Mouse (Mus musculus) heart, embryonic 10.5 days (tissue): Measurements from ENCODE around the gene Snrpa. TPM values are rescaled to one million over a fixed set of nuclear protein-coding genes. Genes with fewer than 3 reads are reported as not detected.
A peak's percentile ranks its signal among the peaks of the same experiment; 100 is the strongest.

Experiments
- DNase-seq: peaks from one replicate; pipeline ENCODE4 v3.0.0-alpha.2; 2017; ENCODE audit warnings: low spot score
- H3K27ac ChIP-seq: fragments of 300-500 bp; sonication (generic); 2 replicates; pipeline ENCODE4 v1.5.1; 2016; ENCODE audit warnings: mild to moderate bottlenecking
- H3K27me3 ChIP-seq: fragments of 300-500 bp; sonication (generic); 2 replicates; pipeline ENCODE4 v1.6.1; 2016; ENCODE audit warnings: mild to moderate bottlenecking; ENCODE audit not compliant: poor library complexity, insufficient read depth, severe bottlenecking
- H3K36me3 ChIP-seq: fragments of 300-500 bp; sonication (generic); 2 replicates; pipeline ENCODE4 v1.6.1; 2016; ENCODE audit warnings: mild to moderate bottlenecking, moderate library complexity
- H3K4me1 ChIP-seq: fragments of 300-500 bp; sonication (generic); 2 replicates; pipeline ENCODE4 v1.6.1; 2016; ENCODE audit warnings: mild to moderate bottlenecking
- H3K4me3 ChIP-seq: fragments of 300-500 bp; sonication (generic); 2 replicates; pipeline ENCODE4 v1.5.1; 2016; ENCODE audit warnings: mild to moderate bottlenecking, moderate library complexity
- H3K9me3 ChIP-seq: fragments of 300-500 bp; sonication (generic); 2 replicates; pipeline ENCODE4 v1.6.1; 2016; ENCODE audit warnings: mild to moderate bottlenecking, moderate library complexity
- WGBS: fragments of 180-500 bp; shearing (Covaris S2); methylation state at CpG from one replicate; pipeline ENCODE4 v1.1.7; 2016; 5-methylcytosine and 5-hydroxymethylcytosine counted together
- polyA plus RNA-seq: library from polyadenylated mRNA; unstranded; fragments of >200 nt; fragmentation: Nextera tagmentation; extraction: Ambion mirVana; gene quantifications from 2 replicates; pipeline ENCODE4 v1.2.1, GENCODE M21; 2016

The Snrpa gene
- polyA plus RNA-seq, 1 experiment from 2014 or later, result 298 TPM

GRCm38 (mm10) chr7:27193731-27194130 lies 2.3 kb downstream of the Snrpa start:
- Histone ChIP-seq H3K4me1 (peaks cover 19% of the 10 kb centered on the region; the same call in 1 of the 2 replicates), H3K36me3 (peaks cover 59% of the 10 kb centered on the region), H3K27me3 (no peaks in the 10 kb centered on the region), H3K27ac (no peak overlapping the region), H3K4me3 (no peak overlapping the region), H3K9me3 (no peaks in the 10 kb centered on the region)
- 79% methylated on average over 4 of the region's 4 CpGs for WGBS
- no peak for DNase-seq

GRCm38 (mm10) chr7:27192434-27192833 lies 3.6 kb downstream of the Snrpa start:
- WGBS, result 90% methylated on average over 5 of the region's 5 CpGs
- Histone ChIP-seq H3K4me3 (no peak overlapping the region), H3K9me3 (no peaks in the 10 kb centered on the region), H3K4me1 (peaks cover 19% of the 10 kb centered on the region; the same call in 1 of the 2 replicates), H3K36me3 (peaks cover 69% of the 10 kb centered on the region), H3K27me3 (no peaks in the 10 kb centered on the region), H3K27ac (no peak overlapping the region)
- no peak for DNase-seq

DNA sequence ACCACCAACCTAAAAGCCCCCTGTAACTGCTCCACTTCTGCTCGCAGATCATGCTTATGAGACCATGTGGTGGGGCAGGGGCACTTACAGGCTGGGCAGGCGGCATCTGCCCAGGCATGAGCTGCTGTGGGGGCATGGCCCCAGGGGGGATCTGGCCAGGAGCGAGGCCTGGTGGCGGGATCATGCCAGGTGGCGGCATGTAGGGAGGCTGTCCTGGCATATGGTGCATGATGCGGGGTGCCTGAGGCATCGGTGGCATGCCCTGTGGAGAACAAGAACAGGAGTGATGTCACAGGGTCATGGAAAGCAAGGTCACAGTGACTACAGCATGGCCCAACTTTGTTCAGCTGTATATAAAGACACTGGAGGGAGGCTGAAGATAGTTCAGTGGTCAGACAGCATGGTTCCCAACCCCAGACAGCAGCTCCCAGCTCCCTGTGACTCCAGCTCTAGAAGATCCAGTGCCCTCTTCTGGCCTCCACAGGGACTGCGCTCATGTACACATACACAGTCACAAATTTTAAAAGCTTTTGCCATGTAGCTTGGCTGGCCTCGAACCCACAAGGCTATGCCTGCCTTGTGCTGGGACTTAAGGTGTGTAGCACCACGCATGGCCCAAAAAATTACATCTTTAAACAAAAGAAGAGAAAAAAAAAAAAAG lies 6.7 kb downstream of the Snrpa start:
- H3K27ac ChIP-seq, result no peak overlapping the region
- 95% methylated on average over 10 of the region's 10 CpGs for WGBS
- no peaks in the 10 kb centered on the region for H3K9me3 ChIP-seq
- H3K36me3 ChIP-seq, result peaks cover 97% of the 10 kb centered on the region
- no peaks in the 10 kb centered on the region for H3K27me3 ChIP-seq
- DNase-seq, result no peak
- no peak overlapping the region for H3K4me3 ChIP-seq
- peaks cover 6% of the 10 kb centered on the region; the same call in 1 of the 2 replicates for H3K4me1 ChIP-seq

DNA sequence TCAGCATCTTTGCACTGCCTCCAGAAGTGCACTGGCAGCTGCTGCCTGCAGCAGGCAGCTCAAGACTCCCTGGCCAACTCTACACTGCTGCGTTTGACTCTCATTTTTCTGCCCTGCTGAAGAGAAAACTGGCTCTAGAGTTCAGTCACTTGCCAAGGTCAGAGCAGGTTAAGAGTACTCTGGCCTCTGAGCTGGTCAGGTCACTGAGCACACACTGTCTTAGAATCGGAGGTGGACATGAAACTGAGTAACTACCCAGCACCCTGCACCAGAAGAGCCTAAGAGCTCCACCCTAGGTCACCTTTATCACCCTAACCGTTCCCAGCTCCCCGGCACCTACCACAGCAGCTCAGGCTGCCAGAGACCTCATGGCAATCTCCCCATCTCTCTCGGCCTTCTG lies 10.1 kb downstream of the Snrpa start:
- 85% methylated on average over 5 of the region's 5 CpGs for WGBS

GRCm38 (mm10) chr7:27184964-27185363 lies 11.1 kb downstream of the Snrpa start:
- no peak overlapping the region for H3K4me3 ChIP-seq
- H3K27me3 ChIP-seq, result no peaks in the 10 kb centered on the region
- H3K9me3 ChIP-seq, result no peaks in the 10 kb centered on the region
- H3K4me1 ChIP-seq, result no peaks in the 10 kb centered on the region
- peaks cover 67% of the 10 kb centered on the region for H3K36me3 ChIP-seq
- 66% methylated on average over 3 of the region's 3 CpGs for WGBS
- no peak for DNase-seq
- no peak overlapping the region for H3K27ac ChIP-seq

More for the DNA sequence above, 10.1 kb downstream of the Snrpa start:
- no peaks in the 10 kb centered on the region for H3K27me3 ChIP-seq
- no peak for DNase-seq
- H3K9me3 ChIP-seq, result no peaks in the 10 kb centered on the region
- H3K4me3 ChIP-seq, result no peak overlapping the region
- no peaks in the 10 kb centered on the region for H3K4me1 ChIP-seq
- peaks cover 77% of the 10 kb centered on the region for H3K36me3 ChIP-seq
- H3K27ac ChIP-seq, result no peak overlapping the region

GRCm38 (mm10) chr7:27182498-27182897 lies 13.6 kb downstream of the Snrpa start:
- H3K4me1 ChIP-seq, result peaks cover 3% of the 10 kb centered on the region; the same call in 1 of the 2 replicates
- no peaks in the 10 kb centered on the region for H3K27me3 ChIP-seq
- no peak for DNase-seq
- H3K9me3 ChIP-seq, result no peaks in the 10 kb centered on the region
- peaks cover 42% of the 10 kb centered on the region for H3K36me3 ChIP-seq
- WGBS, result 92% methylated on average over 1 of the region's 1 CpGs
- no peak overlapping the region for H3K27ac ChIP-seq
- no peak overlapping the region for H3K4me3 ChIP-seq

DNA sequence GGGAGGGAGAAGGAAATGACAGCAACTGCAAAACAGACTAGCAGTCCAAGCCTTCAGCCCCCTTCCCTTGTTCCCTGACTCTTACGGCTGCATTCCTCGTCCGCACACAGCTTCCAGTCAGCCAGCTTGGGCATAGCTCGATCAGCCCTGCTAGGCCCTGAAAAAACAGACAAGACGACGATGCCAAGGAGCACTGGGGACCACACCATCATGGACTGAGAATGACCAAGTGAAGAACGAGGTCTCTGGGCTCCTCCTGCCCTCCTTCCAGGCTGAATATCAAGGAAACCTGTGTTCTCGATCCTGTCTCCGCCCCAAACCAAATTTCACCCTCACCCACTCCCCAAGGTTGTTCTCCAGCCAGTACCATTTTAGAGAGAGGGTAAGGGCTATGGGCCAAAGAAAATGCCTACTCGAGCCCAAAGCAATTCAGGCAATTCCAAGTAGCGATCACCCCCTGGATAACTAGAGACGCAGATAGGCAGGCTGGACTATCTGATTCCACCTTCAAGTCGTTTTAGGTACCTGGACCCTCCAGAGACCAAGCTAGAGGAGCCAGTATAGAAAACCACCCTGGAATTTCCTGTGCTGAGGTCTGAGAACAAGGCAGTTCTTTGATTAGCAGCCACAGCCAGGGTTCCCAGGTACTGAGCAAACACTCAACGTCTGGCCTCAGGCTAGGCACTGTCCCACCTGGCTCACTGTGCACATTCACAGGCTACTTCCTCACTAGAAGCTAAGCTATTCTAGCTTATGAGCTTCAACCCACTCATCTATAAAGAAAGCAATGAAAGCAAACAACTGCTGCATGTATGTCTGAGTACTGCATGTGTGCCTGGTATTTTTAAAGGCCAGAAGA lies 15.0 kb downstream of the Snrpa start, which contains the start of the genes Gm21983 and Mia:
Gene Gm21983, minus strand, starts transcription at position 250 of the 859 bp plus-strand sequence.
Gene Mia, minus strand, starts transcription at position 321 of the 859 bp plus-strand sequence.
- 68% methylated on average over 14 of the region's 14 CpGs for WGBS
- Histone ChIP-seq H3K27me3 (no peaks in the 10 kb centered on the region), H3K4me1 (peaks cover 3% of the 10 kb centered on the region; the same call in 1 of the 2 replicates), H3K36me3 (peaks cover 28% of the 10 kb centered on the region), H3K4me3 (no peak within 1 kb of the TSS), H3K9me3 (no peaks in the 10 kb centered on the region), H3K27ac (no peak within 1 kb of the TSS)
- no peak for DNase-seq

GRCm38 (mm10) chr7:27180036-27180435 lies 16.0 kb downstream of the Snrpa start:
- Histone ChIP-seq H3K27me3 (no peaks in the 10 kb centered on the region), H3K4me3 (no peak overlapping the region), H3K36me3 (peaks cover 24% of the 10 kb centered on the region), H3K4me1 (peaks cover 3% of the 10 kb centered on the region; the same call in 1 of the 2 replicates), H3K9me3 (no peaks in the 10 kb centered on the region), H3K27ac (no peak overlapping the region)
- 79% methylated on average over 5 of the region's 5 CpGs for WGBS
- no peak for DNase-seq

DNA sequence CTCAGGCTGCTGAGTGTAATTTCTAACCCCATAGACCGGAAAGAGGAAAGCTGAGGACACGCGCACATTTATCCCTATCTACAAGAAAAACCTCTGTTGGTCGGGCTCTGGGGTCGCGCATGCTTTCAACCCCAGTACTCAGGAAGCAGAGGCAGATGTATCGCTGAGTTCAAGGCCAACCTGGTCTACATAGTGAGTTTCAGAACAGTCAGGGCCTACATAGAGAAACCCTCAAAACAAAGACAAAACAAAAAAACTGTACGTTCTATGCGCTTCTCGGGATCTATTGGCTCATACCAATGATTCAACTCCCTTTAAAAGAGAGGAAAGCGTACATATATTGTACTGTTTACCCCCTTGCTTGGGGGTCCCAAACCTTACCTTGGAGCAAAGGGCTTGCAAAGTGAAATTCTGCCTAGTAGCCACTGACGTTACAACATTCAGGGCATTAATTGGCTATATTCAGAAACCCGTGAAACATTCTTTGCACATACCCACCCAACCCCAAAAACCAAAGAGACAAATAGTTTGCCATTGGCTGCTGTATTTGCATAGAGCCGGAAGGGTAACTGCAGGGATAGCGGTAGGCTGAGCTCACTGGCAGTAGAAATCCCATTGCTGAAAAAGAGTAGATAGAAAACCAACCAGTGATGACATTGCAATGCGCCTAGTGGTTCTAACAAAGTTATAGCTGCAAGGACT lies 16.7 kb downstream of the Snrpa start:
- Histone ChIP-seq H3K9me3 (no peaks in the 10 kb centered on the region), H3K4me1 (peaks cover 3% of the 10 kb centered on the region; the same call in 1 of the 2 replicates), H3K4me3 (peak overlapping the region; percentile 76), H3K27me3 (no peaks in the 10 kb centered on the region), H3K27ac (peak overlapping the region; percentile 92), H3K36me3 (peaks cover 24% of the 10 kb centered on the region)
- no peak for DNase-seq
- 45% methylated on average over 16 of the region's 16 CpGs for WGBS

- peak; percentile 100 for DNase-seq
- Histone ChIP-seq H3K4me3 (peak within 1 kb of the TSS; percentile 76), H3K27ac (peak within 1 kb of the TSS; percentile 92), H3K4me1 (peaks cover 3% of the 10 kb centered on the region; the same call in 1 of the 2 replicates), H3K9me3 (no peaks in the 10 kb centered on the region), H3K36me3 (peaks cover 26% of the 10 kb centered on the region), H3K27me3 (no peaks in the 10 kb centered on the region)
- WGBS, result under 1% methylated on average over 53 of the region's 53 CpGs
Observed at GRCm38 (mm10) chr7:27178324-27179216, 17.5 kb downstream of the Snrpa start, which contains the start of gene Rab4b. Rab4b (minus strand) TSS chr7:27178896.

DNA sequence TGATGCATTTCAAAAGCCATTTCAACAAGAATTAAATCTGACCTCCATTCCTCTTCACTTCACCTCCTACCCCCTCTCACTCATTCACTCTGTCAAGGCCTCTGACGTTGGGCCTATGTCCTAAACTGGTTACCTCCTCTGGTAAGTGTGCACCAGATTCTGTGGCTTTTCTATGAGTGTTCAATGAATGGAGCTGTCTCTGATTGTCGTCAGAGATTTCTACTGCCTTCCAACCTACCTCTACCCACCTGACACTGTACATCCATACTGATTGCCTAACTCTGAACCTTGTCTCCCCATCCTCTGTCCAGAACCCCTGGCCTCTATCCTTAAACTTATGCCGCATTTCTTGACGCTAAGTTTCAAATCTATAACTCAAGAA lies 18.1 kb downstream of the Snrpa start:
- H3K27me3 ChIP-seq, result no peaks in the 10 kb centered on the region
- peak overlapping the region; percentile 92 for H3K27ac ChIP-seq
- H3K4me1 ChIP-seq, result peaks cover 3% of the 10 kb centered on the region; the same call in 1 of the 2 replicates
- peaks cover 26% of the 10 kb centered on the region for H3K36me3 ChIP-seq
- DNase-seq, result no peak
- 24% methylated on average over 4 of the region's 4 CpGs for WGBS
- H3K9me3 ChIP-seq, result no peaks in the 10 kb centered on the region
- peak overlapping the region; percentile 76 for H3K4me3 ChIP-seq

DNA sequence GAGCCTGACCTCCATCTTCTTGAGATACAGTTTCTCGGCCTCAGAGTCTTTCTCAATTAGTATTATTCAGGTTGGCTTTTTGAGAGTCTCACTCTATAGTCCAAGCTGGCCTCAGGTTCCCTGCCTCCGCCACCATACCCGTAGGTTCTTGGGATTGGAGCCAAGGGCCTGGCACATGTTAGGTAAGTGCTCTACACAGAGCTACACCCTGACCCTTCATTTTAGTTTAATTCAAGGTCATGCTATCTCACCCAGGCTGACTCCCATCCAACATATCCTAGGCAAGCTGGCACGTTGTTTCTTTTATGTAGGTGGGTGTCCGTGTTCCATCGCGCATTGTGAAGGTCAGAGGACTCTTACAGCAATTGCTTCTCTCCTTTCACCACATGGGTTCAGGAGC lies 21.2 kb downstream of the Snrpa start:
- Histone ChIP-seq H3K4me3 (no peak overlapping the region), H3K4me1 (peaks cover 3% of the 10 kb centered on the region; the same call in 1 of the 2 replicates), H3K27me3 (no peaks in the 10 kb centered on the region), H3K27ac (no peak overlapping the region), H3K9me3 (no peaks in the 10 kb centered on the region), H3K36me3 (peaks cover 39% of the 10 kb centered on the region)
- no peak for DNase-seq
- WGBS, result 92% methylated on average over 7 of the region's 7 CpGs
